Mouse (Mus musculus) bone marrow, adult 2 months (tissue): ENCODE measurements around the gene Adam17. TPM values are rescaled to one million over a fixed set of nuclear protein-coding genes. Genes with fewer than 3 reads are reported as not detected.

Experiments used
- H3K27ac ChIP-seq: fragments of 200-500 bp; 2 replicates; pipeline ENCODE4 v1.5.1; 2012; ENCODE audit warnings: low read depth, mild to moderate bottlenecking, control low read depth, inconsistent platforms, low read length; ENCODE audit not compliant: control insufficient read depth, poor library complexity, insufficient read depth
- H3K4me1 ChIP-seq: fragments of 200-500 bp; 2 replicates; pipeline ENCODE4 v1.6.1; 2011; ENCODE audit warnings: low read length; ENCODE audit not compliant: control insufficient read depth, insufficient read depth
- H3K4me3 ChIP-seq: fragments of 200-500 bp; replicated peaks from 2 replicates; pipeline ENCODE3; 2011; ENCODE audit warnings: mild to moderate bottlenecking, low read depth, low read length, control low read depth; ENCODE audit not compliant: control insufficient read depth
- CTCF ChIP-seq: fragments of 200-500 bp; IDR thresholded peaks from 2 replicates; pipeline ENCODE4 v1.5.1; 2011; ENCODE audit warnings: low read length, control low read depth; ENCODE audit not compliant: control insufficient read depth, insufficient read depth
- POLR2A ChIP-seq: fragments of 200-500 bp; IDR thresholded peaks from 2 replicates; pipeline ENCODE4 v1.6.1; 2011; ENCODE audit warnings: low read depth, mild to moderate bottlenecking, control low read depth, low read length, borderline replicate concordance; ENCODE audit not compliant: control insufficient read depth
- WGBS: fragments of 180-500 bp; shearing (Covaris S2); methylation state at CpG from one replicate; pipeline ENCODE4 v1.1.7; 2018; 5-methylcytosine and 5-hydroxymethylcytosine counted together
- polyA plus RNA-seq: library from polyadenylated mRNA; stranded (reverse); fragments of >200 nt; gene quantifications from 2 replicates; pipeline ENCODE4 v1.2.4, GENCODE M21; 2011; ENCODE audit warnings: low replicate concordance; ENCODE audit not compliant: missing spikeins, insufficient read depth, insufficient read length

Adam17 gene
- polyA plus RNA-seq, 1 experiment = 45.1 TPM

GRCm38 (mm10) chr12:21315923-21316868, 57.2 kb downstream of the Adam17 start, which contains the start of gene Iah1:
Gene Iah1, plus strand, starts transcription at chr12:21316389.
- TF ChIP-seq POLR2A = peak; percentile 81; the same call in 1 of the 2 replicates
- no peak for TF ChIP-seq CTCF
- 2% methylated on average over 59 of the region's 59 CpGs for WGBS
- Histone ChIP-seq H3K27ac (peak within 1 kb of the TSS; percentile 80), H3K4me1 (no peaks in the 10 kb centered on the region), H3K4me3 (peak within 1 kb of the TSS; percentile 95)

DNA sequence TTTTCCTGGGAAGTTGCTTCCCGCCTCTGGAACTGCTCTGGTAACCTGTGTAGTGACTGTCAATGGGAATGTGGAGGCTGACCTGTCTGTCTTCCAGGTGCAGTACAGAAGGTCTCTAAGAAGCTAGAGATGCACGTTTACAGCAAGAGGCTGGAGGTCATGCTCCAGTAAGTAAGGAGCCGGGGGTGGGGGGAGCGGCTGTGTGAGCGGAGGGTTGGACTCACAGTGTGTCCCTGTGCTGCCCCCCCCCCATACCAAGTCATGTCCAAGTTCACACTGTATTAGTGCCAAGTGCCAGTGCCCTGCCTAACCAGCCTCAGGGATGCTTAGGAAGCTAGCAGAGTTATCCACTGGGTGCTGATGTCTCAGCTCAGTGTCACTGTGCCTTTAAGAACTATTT, 61.2 kb downstream of the Adam17 start:
- WGBS = 91% methylated on average over 5 of the region's 5 CpGs
- Histone ChIP-seq H3K4me3 (no peak overlapping the region), H3K4me1 (no peaks in the 10 kb centered on the region), H3K27ac (no peak overlapping the region)
- TF ChIP-seq POLR2A (no peak), CTCF (no peak)

- Histone ChIP-seq H3K4me3 (no peak overlapping the region), H3K4me1 (no peaks in the 10 kb centered on the region; the same call in 1 of the 2 replicates)
Observed at GRCm38 (mm10) chr12:21306721-21307120, 66.7 kb downstream of the Adam17 start.

DNA sequence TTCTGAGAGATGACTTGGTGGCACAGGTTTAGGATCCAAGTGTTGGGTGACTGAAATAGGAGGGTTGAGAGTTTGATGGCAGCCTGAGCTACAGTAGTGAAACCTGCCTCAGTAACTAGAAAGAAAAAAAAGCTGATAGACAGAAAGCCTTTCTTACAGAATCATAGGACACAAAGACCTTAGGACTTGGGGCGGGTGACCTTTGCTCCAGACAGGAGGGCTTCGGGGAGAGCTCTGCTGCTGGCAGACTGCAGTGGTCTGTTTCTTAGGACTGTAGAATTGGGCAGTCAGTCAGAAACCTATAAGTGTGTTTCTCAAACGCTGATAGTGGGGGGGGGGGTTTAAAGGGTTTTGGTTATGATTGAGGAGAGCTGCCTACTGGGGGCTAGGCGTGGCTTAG, 67.7 kb downstream of the Adam17 start:
- WGBS = 86% methylated on average over 4 of the region's 4 CpGs
- no peak for TF ChIP-seq CTCF
- TF ChIP-seq POLR2A = no peak
- Histone ChIP-seq H3K4me1 (no peaks in the 10 kb centered on the region; the same call in 1 of the 2 replicates), H3K4me3 (no peak overlapping the region), H3K27ac (no peak overlapping the region)

More at GRCm38 (mm10) chr12:21306721-21307120, 66.7 kb downstream of the Adam17 start:
- WGBS = 88% methylated on average over 4 of the region's 4 CpGs
- H3K27ac ChIP-seq = no peak overlapping the region
- TF ChIP-seq CTCF (no peak), POLR2A (no peak)

GRCm38 (mm10) chr12:21302361-21302783, 71.1 kb downstream of the Adam17 start:
- H3K4me1 ChIP-seq = no peaks in the 10 kb centered on the region; the same call in 1 of the 2 replicates
- 70% methylated on average over 5 of the region's 5 CpGs for WGBS
- no peak overlapping the region for H3K27ac ChIP-seq
- no peak overlapping the region for H3K4me3 ChIP-seq
- TF ChIP-seq POLR2A = no peak

- Histone ChIP-seq H3K4me1 (no peaks in the 10 kb centered on the region; the same call in 1 of the 2 replicates), H3K4me3 (no peak overlapping the region), H3K27ac (no peak overlapping the region)
- no peak for TF ChIP-seq CTCF
- no peak for TF ChIP-seq POLR2A
- 80% methylated on average over 8 of the region's 8 CpGs for WGBS
Observed at GRCm38 (mm10) chr12:21301932-21302331, 71.5 kb downstream of the Adam17 start.

GRCm38 (mm10) chr12:21301324-21301723, 72.1 kb downstream of the Adam17 start:
- no peaks in the 10 kb centered on the region; the same call in 1 of the 2 replicates for H3K4me1 ChIP-seq
- TF ChIP-seq CTCF = no peak
- no peak for TF ChIP-seq POLR2A
- no peak overlapping the region for H3K27ac ChIP-seq
- 79% methylated on average over 7 of the region's 7 CpGs for WGBS
- H3K4me3 ChIP-seq = no peak overlapping the region

DNA sequence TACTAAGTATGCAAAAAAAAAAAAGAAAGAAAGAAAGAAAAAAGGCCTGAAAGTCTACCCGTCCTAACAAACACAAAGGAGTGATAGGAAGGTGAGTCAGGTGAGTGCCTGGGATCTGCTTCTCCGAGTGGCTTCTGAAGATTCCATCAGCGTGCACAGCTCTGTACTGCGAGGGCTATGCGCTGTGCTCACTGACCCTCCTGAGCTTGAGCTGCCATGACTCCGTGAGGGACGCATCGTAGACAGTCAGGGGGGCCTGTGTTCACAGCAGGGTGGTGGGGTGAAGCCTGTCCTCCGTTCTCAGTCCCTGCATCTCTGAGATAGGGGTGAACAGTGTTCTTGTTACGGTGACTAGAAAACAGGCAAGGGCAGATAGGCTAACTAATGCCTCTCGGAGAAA, 74.6 kb downstream of the Adam17 start:
- Histone ChIP-seq H3K27ac (no peak overlapping the region), H3K4me1 (no peaks in the 10 kb centered on the region; the same call in 1 of the 2 replicates), H3K4me3 (no peak overlapping the region)
- WGBS = 91% methylated on average over 11 of the region's 11 CpGs
- TF ChIP-seq CTCF (no peak), POLR2A (no peak)

GRCm38 (mm10) chr12:21289651-21290050, 83.8 kb downstream of the Adam17 start:
- Histone ChIP-seq H3K4me3 (no peak overlapping the region), H3K27ac (no peak overlapping the region), H3K4me1 (peaks cover 2% of the 10 kb centered on the region; the same call in 1 of the 2 replicates)
- WGBS = 79% methylated on average over 6 of the region's 6 CpGs
- no peak for TF ChIP-seq CTCF
- no peak for TF ChIP-seq POLR2A
